Comparison of ENCODE assay signal across 8 mouse cellular contexts in the genomic region with DNA sequence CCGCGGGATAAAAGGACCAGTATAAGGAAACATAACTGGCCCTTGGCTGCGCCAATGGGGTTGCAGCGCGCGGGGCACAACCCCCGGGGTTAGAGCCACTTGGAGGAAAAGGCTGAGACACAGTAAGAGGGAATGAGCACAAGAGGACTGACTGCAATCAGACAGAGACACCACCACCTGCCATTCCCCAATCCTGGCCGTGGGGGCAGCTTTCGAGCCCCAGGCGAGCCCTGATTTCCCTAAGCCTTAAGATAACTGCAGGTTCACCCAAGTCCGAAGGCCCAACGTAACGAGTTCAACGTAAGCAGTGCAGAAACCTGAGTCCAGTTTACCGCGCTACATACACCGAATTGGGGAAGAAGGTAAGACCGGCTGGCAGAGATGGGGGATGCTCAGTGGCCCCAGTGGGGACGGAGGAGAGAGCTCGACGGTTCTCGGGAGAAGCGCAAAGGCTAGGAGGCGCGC. TPM values are rescaled to one million over a fixed set of nuclear protein-coding genes. Genes with fewer than 3 reads are reported as not detected.
DNase-seq lines count a peak whose midpoint lies in the region; ATAC-seq lines count a peak whose summit lies in the region.

No protein-coding gene starts in this region.

- peak; percentile 38; the same call in 1 of the 2 replicates for ATAC-seq in frontal cortex, adult (ENCODE audit: low TSS enrichment)
- ATAC-seq in embryonic facial prominence, embryonic 11.5 days (replicated peaks; ENCODE audit: insufficient number of reproducible peaks, low FRiP score, low TSS enrichment, low read depth): peak; percentile 71
- ATAC-seq in hindbrain, embryonic 16.5 days: peak; percentile 9
- peak; percentile 44 for ATAC-seq in liver, embryonic 16.5 days (ENCODE audit: low read depth)

- no peaks in the 10 kb centered on the region for H3K27me3 ChIP-seq in embryonic facial prominence, embryonic 11.5 days (ENCODE audit: control insufficient read depth, insufficient read depth, low read length)
- no peaks in the 10 kb centered on the region for H3K27me3 ChIP-seq in hindbrain, embryonic 16.5 days (replicated peaks; ENCODE audit: control insufficient read depth, insufficient read depth, low read length)
- no peaks in the 10 kb centered on the region for H3K27me3 ChIP-seq in liver, embryonic 16.5 days (ENCODE audit: control insufficient read depth, insufficient read depth, low read depth, low read length)

- DNase-seq in frontal cortex, postnatal 25 days (ENCODE audit: low spot score in 2 of 2): no peak
- DNase-seq in CD4-positive helper T cell, adult 2 months (ENCODE audit: low read depth, low spot score): peak; percentile 57
- peak; percentile 18 for DNase-seq in embryonic facial prominence, embryonic 11.5 days (ENCODE audit: low spot score)
- DNase-seq in testis, postnatal 14 days (ENCODE audit: low spot score): peak; percentile 43
- no peak for DNase-seq in cerebellum, adult 11-12 months

- H3K4me3 ChIP-seq in embryonic facial prominence, embryonic 11.5 days (ENCODE audit: low read depth, low read length): peak overlapping the region; percentile 75
- peak overlapping the region; percentile 90 for H3K4me3 ChIP-seq in hindbrain, embryonic 16.5 days (ENCODE audit: low read length)
- peak overlapping the region; percentile 96 for H3K4me3 ChIP-seq in liver, embryonic 16.5 days (ENCODE audit: low read depth, low read length)

- WGBS in embryonic facial prominence, embryonic 11.5 days: under 1% methylated on average over 25 of the region's 25 CpGs
- under 1% methylated on average over 25 of the region's 25 CpGs for WGBS in hindbrain, embryonic 16.5 days
- WGBS in liver, embryonic 16.5 days (ENCODE audit: insufficient replicate concordance): 0% methylated on average over 25 of the region's 25 CpGs

- peak overlapping the region; percentile 73 for H3K9ac ChIP-seq in embryonic facial prominence, embryonic 11.5 days (replicated peaks; ENCODE audit: low read length)
- H3K9ac ChIP-seq in hindbrain, embryonic 16.5 days (ENCODE audit: low read depth, low read length): peak overlapping the region; percentile 84
- peak overlapping the region; percentile 63 for H3K9ac ChIP-seq in liver, embryonic 16.5 days (ENCODE audit: low read depth, low read length)

- no peaks in the 10 kb centered on the region for H3K36me3 ChIP-seq in embryonic facial prominence, embryonic 11.5 days (replicated peaks; ENCODE audit: control insufficient read depth, insufficient read depth, low read depth, low read length)
- peaks cover under 1% of the 10 kb centered on the region for H3K36me3 ChIP-seq in hindbrain, embryonic 16.5 days (ENCODE audit: control insufficient read depth, insufficient read depth, low read length)
- no peaks in the 10 kb centered on the region; the same call in 1 of the 2 replicates for H3K36me3 ChIP-seq in liver, embryonic 16.5 days (ENCODE audit: control insufficient read depth, insufficient read depth)

- no peaks in the 10 kb centered on the region for H3K9me3 ChIP-seq in embryonic facial prominence, embryonic 11.5 days (replicated peaks; ENCODE audit: control insufficient read depth, low read length)
- no peaks in the 10 kb centered on the region for H3K9me3 ChIP-seq in hindbrain, embryonic 16.5 days (ENCODE audit: control insufficient read depth, low read length)
- no peaks in the 10 kb centered on the region for H3K9me3 ChIP-seq in liver, embryonic 16.5 days (replicated peaks; ENCODE audit: control insufficient read depth, low read length)

- H3K27ac ChIP-seq in embryonic facial prominence, embryonic 11.5 days (replicated peaks; ENCODE audit: low read depth, low read length): peak overlapping the region; percentile 90
- H3K27ac ChIP-seq in hindbrain, embryonic 16.5 days (ENCODE audit: low read depth, low read length): peak overlapping the region; percentile 98
- H3K27ac ChIP-seq in liver, embryonic 16.5 days (ENCODE audit: low read length): peak overlapping the region; percentile 99

- no peaks in the 10 kb centered on the region for H3K4me1 ChIP-seq in embryonic facial prominence, embryonic 11.5 days (ENCODE audit: control insufficient read depth, insufficient read depth, low read length)
- peaks cover 7% of the 10 kb centered on the region; the same call in 1 of the 2 replicates for H3K4me1 ChIP-seq in hindbrain, embryonic 16.5 days (ENCODE audit: control insufficient read depth, insufficient read depth, low read depth, low read length)
- H3K4me1 ChIP-seq in liver, embryonic 16.5 days (ENCODE audit: control insufficient read depth, low read depth, low read length): peaks cover 19% of the 10 kb centered on the region

- H3K4me2 ChIP-seq in embryonic facial prominence, embryonic 11.5 days (ENCODE audit: low read depth, low read length): peak overlapping the region; percentile 77
- peak overlapping the region; percentile 92 for H3K4me2 ChIP-seq in hindbrain, embryonic 16.5 days (ENCODE audit: low read length)
- peak overlapping the region; percentile 85 for H3K4me2 ChIP-seq in liver, embryonic 16.5 days (ENCODE audit: low read depth, low read length)

RNA-seq across cellular contexts. Expression of gene Gm29609, which starts 0.4 kb away (rescaled TPM):
- 1.2 and 1.3 TPM in 2 replicates for polyA plus RNA-seq in embryonic facial prominence, embryonic 11.5 days (2014; fragmentation: Nextera tagmentation; extraction: Ambion mirVana)
- 2.1 and 2.2 TPM in 2 replicates for polyA plus RNA-seq in hindbrain, embryonic 16.5 days (2015; fragmentation: Nextera tagmentation; extraction: Ambion mirVana)
- polyA plus RNA-seq in liver, embryonic 16.5 days (2015; fragmentation: Nextera tagmentation; extraction: Ambion mirVana): 0.33 and 0.74 TPM in 2 replicates

RNA-seq across cellular contexts. Expression of gene Gtf3c2, which starts 0.6 kb away (rescaled TPM):
- polyA plus RNA-seq in embryonic facial prominence, embryonic 11.5 days (2014; fragmentation: Nextera tagmentation; extraction: Ambion mirVana): 66.6 and 66.8 TPM in 2 replicates
- 51.6 and 63.2 TPM in 2 replicates for polyA plus RNA-seq in hindbrain, embryonic 16.5 days (2015; fragmentation: Nextera tagmentation; extraction: Ambion mirVana)
- polyA plus RNA-seq in liver, embryonic 16.5 days (2015; fragmentation: Nextera tagmentation; extraction: Ambion mirVana): 29.3 and 32.2 TPM in 2 replicates

RNA-seq across cellular contexts. Expression of gene Snx17, which starts 13.7 kb away (rescaled TPM):
- polyA plus RNA-seq in embryonic facial prominence, embryonic 11.5 days (2014; fragmentation: Nextera tagmentation; extraction: Ambion mirVana): 150 and 158 TPM in 2 replicates
- 120 and 124 TPM in 2 replicates for polyA plus RNA-seq in hindbrain, embryonic 16.5 days (2015; fragmentation: Nextera tagmentation; extraction: Ambion mirVana)
- 36.0 and 36.8 TPM in 2 replicates for polyA plus RNA-seq in liver, embryonic 16.5 days (2015; fragmentation: Nextera tagmentation; extraction: Ambion mirVana)

RNA-seq across cellular contexts. Expression of gene Eif2b4, which starts 13.9 kb away (rescaled TPM):
- 68.2 and 81.7 TPM in 2 replicates for polyA plus RNA-seq in embryonic facial prominence, embryonic 11.5 days (2014; fragmentation: Nextera tagmentation; extraction: Ambion mirVana)
- polyA plus RNA-seq in hindbrain, embryonic 16.5 days (2015; fragmentation: Nextera tagmentation; extraction: Ambion mirVana): 88.5 and 91.6 TPM in 2 replicates
- 38.5 and 42.2 TPM in 2 replicates for polyA plus RNA-seq in liver, embryonic 16.5 days (2015; fragmentation: Nextera tagmentation; extraction: Ambion mirVana)

RNA-seq across cellular contexts. Expression of gene Zfp513, which starts 22.8 kb away (rescaled TPM):
- 4.0 and 5.0 TPM in 2 replicates for polyA plus RNA-seq in embryonic facial prominence, embryonic 11.5 days (2014; fragmentation: Nextera tagmentation; extraction: Ambion mirVana)
- polyA plus RNA-seq in hindbrain, embryonic 16.5 days (2015; fragmentation: Nextera tagmentation; extraction: Ambion mirVana): 12.3 and 14.0 TPM in 2 replicates
- polyA plus RNA-seq in liver, embryonic 16.5 days (2015; fragmentation: Nextera tagmentation; extraction: Ambion mirVana): 1.8 and 2.6 TPM in 2 replicates

Comparison
In these comparisons a context has a peak if more than half of its experiments do, and no peak if none do; other contexts are left out.
1. ATAC-seq: peak in every context shown above with its lines; median percentile 71 in embryonic facial prominence, embryonic 11.5 days; 44 in liver, embryonic 16.5 days; 38 in frontal cortex, adult; 9 in hindbrain, embryonic 16.5 days.
2. DNase-seq: peak in CD4-positive helper T cell, adult 2 months (single experiment), embryonic facial prominence, embryonic 11.5 days (single experiment) and testis, postnatal 14 days (single experiment); none in frontal cortex, postnatal 25 days (0 of 2) and cerebellum, adult 11-12 months (single experiment).
3. Peak in every context shown above with its lines, with median percentiles within 50 percentile points of each other: H3K27ac ChIP-seq, H3K4me2 ChIP-seq, H3K4me3 ChIP-seq and H3K9ac ChIP-seq.